Mouse (Mus musculus) myocyte (in vitro differentiated cells): Measurements from ENCODE around the gene Msi2.

Experiments used
- CEBPB ChIP-seq: IDR thresholded peaks from 2 replicates; pipeline ENCODE4 v1.6.1; 2011; ENCODE audit warnings: mild to moderate bottlenecking, moderate library complexity; ENCODE audit not compliant: poor library complexity, insufficient read depth, severe bottlenecking
- E2F4 ChIP-seq: IDR thresholded peaks from one replicate; pipeline ENCODE4 v1.6.1; 2011; ENCODE audit warnings: mild to moderate bottlenecking, control low read depth, moderate library complexity; ENCODE audit not compliant: insufficient read depth
- MAX ChIP-seq: IDR thresholded peaks from one replicate; pipeline ENCODE4 v1.6.1; 2011; ENCODE audit warnings: low read depth, mild to moderate bottlenecking, control low read depth
- MYOD1 ChIP-seq, 3 experiments: IDR thresholded peaks; one replicate each; pipeline ENCODE4 v1.6.1; 2011; ENCODE audit warnings: control low read depth in 2 of 3, low read depth in 2 of 3, mild to moderate bottlenecking in 2 of 3, moderate library complexity in 1 of 3; ENCODE audit not compliant: insufficient read length in 2 of 3, control insufficient read depth in 1 of 3
- MYOG ChIP-seq, 3 experiments: IDR thresholded peaks; one replicate each; pipeline ENCODE4 v1.6.1; 2011; ENCODE audit warnings: control low read depth in 2 of 3, low read depth in 2 of 3, mild to moderate bottlenecking in 2 of 3; ENCODE audit not compliant: insufficient read length in 2 of 3, control insufficient read depth in 1 of 3, insufficient read depth in 1 of 3
- POLR2A ChIP-seq: IDR thresholded peaks from one replicate; pipeline ENCODE4 v1.6.1; 2011; ENCODE audit warnings: low read depth, mild to moderate bottlenecking, control low read depth, moderate library complexity; ENCODE audit not compliant: insufficient read length
- REST ChIP-seq: IDR thresholded peaks from one replicate; pipeline ENCODE4 v1.6.1; 2011; ENCODE audit warnings: mild to moderate bottlenecking, control low read depth, moderate library complexity; ENCODE audit not compliant: insufficient read depth, insufficient read length
- TCF12 ChIP-seq: IDR thresholded peaks from one replicate; pipeline ENCODE4 v1.6.1; 2011; ENCODE audit warnings: mild to moderate bottlenecking, control low read depth; ENCODE audit not compliant: poor library complexity, insufficient read depth, severe bottlenecking
- TCF3 ChIP-seq: IDR thresholded peaks from one replicate; pipeline ENCODE4 v1.6.1; 2011; ENCODE audit warnings: low read depth, control low read depth; ENCODE audit not compliant: insufficient read length
- USF1 ChIP-seq: IDR thresholded peaks from one replicate; pipeline ENCODE4 v1.6.1; 2011; ENCODE audit warnings: low read depth, mild to moderate bottlenecking, control low read depth, moderate library complexity

DNA sequence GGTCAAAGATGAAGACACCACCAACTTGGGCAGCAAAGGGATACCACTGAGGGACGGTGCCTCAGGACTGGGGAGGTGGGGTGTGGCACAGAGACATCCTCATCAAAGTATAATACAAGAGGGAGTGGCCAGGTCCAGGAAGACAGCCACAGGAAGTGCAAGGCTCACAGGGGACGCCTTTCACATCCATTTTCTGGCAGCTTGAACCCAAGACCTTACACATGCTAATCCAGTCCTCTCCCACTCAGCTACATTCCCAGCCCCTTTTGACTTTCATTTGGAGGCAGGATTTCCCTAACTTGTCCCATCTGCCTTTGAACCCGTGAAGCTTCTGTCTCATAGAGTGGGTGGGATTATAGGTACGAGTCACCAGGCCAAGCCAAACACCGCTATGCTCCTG, 59.4 kb downstream of the Msi2 start:
- TF ChIP-seq MAX (no peak), POLR2A (no peak), E2F4 (no peak), TCF3 (no peak), USF1 (no peak), MYOD1 (IDR thresholded peaks at IDR 0.05; ENCODE audit: control insufficient read depth in 1 of 3, insufficient read length in 2 of 3, low read depth in 2 of 3) (no peak), REST (no peak), CEBPB (no peak), TCF12 (no peak), MYOG (IDR thresholded peaks at IDR 0.05; ENCODE audit: control insufficient read depth in 1 of 3, insufficient read depth in 1 of 3, insufficient read length in 2 of 3, low read depth in 2 of 3) (no peak)
